19 mouse cellular contexts compared by ENCODE assay signal in the genomic region with DNA sequence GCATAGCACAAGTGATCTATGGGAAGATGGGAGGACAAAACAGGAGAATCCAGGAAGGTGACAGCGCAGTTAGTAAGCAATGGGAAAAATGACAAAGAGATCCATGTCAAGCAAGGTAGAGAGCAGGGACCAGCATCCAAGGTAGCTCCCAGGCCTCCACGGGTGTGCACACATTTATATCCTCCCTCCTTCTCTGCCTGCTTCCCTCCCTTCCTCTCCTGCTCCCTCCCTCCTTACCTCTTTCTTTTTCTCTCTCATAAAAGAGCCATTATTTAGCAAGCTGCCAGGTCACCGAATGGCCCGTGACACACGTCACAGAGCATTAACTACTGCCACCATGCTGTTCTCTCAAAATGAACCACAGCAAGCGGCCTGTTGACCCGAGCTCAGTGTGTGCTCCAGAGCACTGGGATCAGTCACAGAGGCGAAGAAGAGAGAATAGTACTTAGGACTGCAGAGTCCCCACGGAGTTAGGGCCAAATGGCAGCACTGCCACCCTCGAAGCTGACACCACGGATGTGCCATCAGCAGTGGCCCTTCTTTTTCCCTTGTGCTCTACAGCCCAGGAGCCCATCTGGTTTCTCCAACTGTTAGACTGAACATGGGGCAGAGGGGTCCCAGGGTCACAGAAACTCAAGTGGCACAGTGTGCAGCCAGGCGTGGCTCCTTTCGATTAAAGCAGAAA. TPM values are rescaled to one million over a fixed set of nuclear protein-coding genes. Genes with fewer than 3 reads are reported as not detected.
DNase-seq lines count a peak whose midpoint lies in the region; ATAC-seq and TF ChIP-seq lines count a peak whose summit lies in the region.
"Had no signal": no experiment of that assay in that cellular context is flagged by ENCODE, and none has a peak within 500 bp of the region (broad histone marks: within the 10 kb centered on the region; RNA-seq: fewer than 3 reads in every experiment).

No protein-coding gene starts in this region.

- 0 out of 2 replicates have a peak overlapping the region, but pooled peaks have one; percentile 7 for H3K9ac ChIP-seq in forebrain, embryonic 12.5 days
- H3K9ac ChIP-seq in forebrain, postnatal 0 days, result no peak overlapping the region
- H3K9ac ChIP-seq in midbrain, embryonic 11.5 days (ENCODE audit: low read length), result no peak overlapping the region
- no peak overlapping the region for H3K9ac ChIP-seq in midbrain, embryonic 14.5 days (replicated peaks; ENCODE audit: low read length)
- H3K9ac ChIP-seq in hindbrain, embryonic 15.5 days, result no peak overlapping the region
- H3K9ac ChIP-seq: embryonic facial prominence, embryonic 15.5 days; heart, embryonic 15.5 days; limb, embryonic 15.5 days; stomach, embryonic 15.5 days had no signal

- H3K9me3 ChIP-seq in forebrain, embryonic 12.5 days, result no peaks in the 10 kb centered on the region
- H3K9me3 ChIP-seq in forebrain, postnatal 0 days (ENCODE audit: low read length), result no peaks in the 10 kb centered on the region
- no peaks in the 10 kb centered on the region for H3K9me3 ChIP-seq in midbrain, embryonic 11.5 days (ENCODE audit: control insufficient read depth, low read length)
- no peaks in the 10 kb centered on the region for H3K9me3 ChIP-seq in midbrain, embryonic 14.5 days (ENCODE audit: control insufficient read depth, low read length)
- no peaks in the 10 kb centered on the region for H3K9me3 ChIP-seq in hindbrain, embryonic 15.5 days
- H3K9me3 ChIP-seq: embryonic facial prominence, embryonic 15.5 days; heart, embryonic 15.5 days; limb, embryonic 15.5 days; stomach, embryonic 15.5 days had no signal

- no peak overlapping the region for H3K27ac ChIP-seq in forebrain, embryonic 12.5 days
- no peak overlapping the region for H3K27ac ChIP-seq in forebrain, postnatal 0 days (ENCODE audit: low read depth, low read length)
- no peak overlapping the region for H3K27ac ChIP-seq in midbrain, embryonic 11.5 days (ENCODE audit: low read depth, low read length)
- no peak overlapping the region for H3K27ac ChIP-seq in midbrain, embryonic 14.5 days (replicated peaks; ENCODE audit: low read depth, low read length)
- H3K27ac ChIP-seq in hindbrain, embryonic 15.5 days (replicated peaks), result no peak overlapping the region
- H3K27ac ChIP-seq: embryonic facial prominence, embryonic 15.5 days; heart, embryonic 15.5 days; left cerebral cortex, adult 2 months; limb, embryonic 15.5 days; stomach, embryonic 15.5 days had no signal

- H3K27me3 ChIP-seq in forebrain, embryonic 12.5 days, result peaks cover 44% of the 10 kb centered on the region
- H3K27me3 ChIP-seq in forebrain, postnatal 0 days (ENCODE audit: insufficient read depth, low read length), result no peaks in the 10 kb centered on the region; the same call in 1 of the 2 replicates
- H3K27me3 ChIP-seq in midbrain, embryonic 11.5 days (ENCODE audit: control insufficient read depth, insufficient read depth, low read length), result peaks cover 30% of the 10 kb centered on the region
- H3K27me3 ChIP-seq in midbrain, embryonic 14.5 days (ENCODE audit: control insufficient read depth, insufficient read depth, low read length), result 0 out of 2 replicates have a peak, but pooled peaks cover 5% of the 10 kb centered on the region
- H3K27me3 ChIP-seq in hindbrain, embryonic 15.5 days, result peaks cover 5% of the 10 kb centered on the region; the same call in 1 of the 2 replicates
- H3K27me3 ChIP-seq: embryonic facial prominence, embryonic 15.5 days; limb, embryonic 15.5 days; stomach, embryonic 15.5 days had no signal

- DNase-seq in forebrain, postnatal 0 days, result no peak
- DNase-seq in midbrain, embryonic 11.5 days (ENCODE audit: low spot score, missing footprints), result peak; percentile 87
- no peak for DNase-seq in midbrain, embryonic 14.5 days
- DNase-seq in ovary, adult 18-20 months (ENCODE audit: low spot score), result no peak
- no peak for DNase-seq in adrenal gland, postnatal 25 days
- DNase-seq in thymus, postnatal 14 days, result no peak
- DNase-seq: cerebellum, adult 9-11 months; lung, adult 18-20 months; thymus, postnatal 25 days had no signal

- H3K4me2 ChIP-seq in forebrain, embryonic 12.5 days, result no peak overlapping the region
- no peak overlapping the region for H3K4me2 ChIP-seq in forebrain, postnatal 0 days (ENCODE audit: low read depth)
- no peak overlapping the region for H3K4me2 ChIP-seq in midbrain, embryonic 11.5 days
- H3K4me2 ChIP-seq in midbrain, embryonic 14.5 days (ENCODE audit: low read length), result no peak overlapping the region
- no peak overlapping the region for H3K4me2 ChIP-seq in hindbrain, embryonic 15.5 days
- H3K4me2 ChIP-seq: embryonic facial prominence, embryonic 15.5 days; heart, embryonic 15.5 days; limb, embryonic 15.5 days; stomach, embryonic 15.5 days had no signal

- ATAC-seq in forebrain, embryonic 12.5 days (ENCODE audit: low FRiP score), result no peak
- no peak for ATAC-seq in forebrain, postnatal 0 days
- ATAC-seq in midbrain, embryonic 11.5 days (ENCODE audit: low FRiP score), result peak; percentile 82
- ATAC-seq in midbrain, embryonic 14.5 days (ENCODE audit: low FRiP score, low TSS enrichment), result no peak
- ATAC-seq in hindbrain, embryonic 15.5 days (ENCODE audit: low FRiP score, low read depth), result 0 out of 2 replicates have a peak, but pooled peaks have one; percentile 8

- no peaks in the 10 kb centered on the region for H3K36me3 ChIP-seq in forebrain, embryonic 12.5 days (replicated peaks)
- no peaks in the 10 kb centered on the region for H3K36me3 ChIP-seq in forebrain, postnatal 0 days (ENCODE audit: insufficient read depth)
- no peaks in the 10 kb centered on the region for H3K36me3 ChIP-seq in midbrain, embryonic 11.5 days (ENCODE audit: control insufficient read depth, insufficient read depth, low read length)
- no peaks in the 10 kb centered on the region for H3K36me3 ChIP-seq in midbrain, embryonic 14.5 days (ENCODE audit: control insufficient read depth, insufficient read depth, low read length)
- no peaks in the 10 kb centered on the region for H3K36me3 ChIP-seq in hindbrain, embryonic 15.5 days
- H3K36me3 ChIP-seq: embryonic facial prominence, embryonic 15.5 days; heart, embryonic 15.5 days; limb, embryonic 15.5 days; stomach, embryonic 15.5 days had no signal

- no peak overlapping the region for H3K4me3 ChIP-seq in forebrain, embryonic 12.5 days (replicated peaks)
- no peak overlapping the region for H3K4me3 ChIP-seq in forebrain, postnatal 0 days (ENCODE audit: low read depth, low read length)
- no peak overlapping the region for H3K4me3 ChIP-seq in midbrain, embryonic 11.5 days (ENCODE audit: low read depth, low read length)
- H3K4me3 ChIP-seq in midbrain, embryonic 14.5 days (replicated peaks; ENCODE audit: low read depth, low read length), result no peak overlapping the region
- H3K4me3 ChIP-seq in hindbrain, embryonic 15.5 days, result no peak overlapping the region
- H3K4me3 ChIP-seq: embryonic facial prominence, embryonic 15.5 days; heart, embryonic 15.5 days; left cerebral cortex, adult 2 months; limb, embryonic 15.5 days; myocyte; stomach, embryonic 15.5 days had no signal

- peaks cover 7% of the 10 kb centered on the region for H3K4me1 ChIP-seq in forebrain, embryonic 12.5 days
- H3K4me1 ChIP-seq in forebrain, postnatal 0 days (ENCODE audit: insufficient read depth), result no peaks in the 10 kb centered on the region
- H3K4me1 ChIP-seq in midbrain, embryonic 11.5 days (ENCODE audit: control insufficient read depth, insufficient read depth, low read length), result peaks cover 10% of the 10 kb centered on the region
- peaks cover 7% of the 10 kb centered on the region; the same call in 1 of the 2 replicates for H3K4me1 ChIP-seq in midbrain, embryonic 14.5 days (ENCODE audit: control insufficient read depth, insufficient read depth, low read length)
- H3K4me1 ChIP-seq in hindbrain, embryonic 15.5 days (replicated peaks), result peaks cover 7% of the 10 kb centered on the region
- H3K4me1 ChIP-seq: embryonic facial prominence, embryonic 15.5 days; heart, embryonic 15.5 days; limb, embryonic 15.5 days; stomach, embryonic 15.5 days had no signal

- 20% methylated on average over 13 of the region's 13 CpGs for WGBS in forebrain, embryonic 12.5 days
- WGBS in forebrain, postnatal 0 days, result 28% methylated on average over 13 of the region's 13 CpGs
- WGBS in midbrain, embryonic 11.5 days, result 13% methylated on average over 13 of the region's 13 CpGs
- WGBS in midbrain, embryonic 14.5 days, result 16% methylated on average over 13 of the region's 13 CpGs
- 17% methylated on average over 13 of the region's 13 CpGs for WGBS in hindbrain, embryonic 15.5 days

- no peak for TF ChIP-seq CTCF in forebrain, postnatal 0 days (IDR thresholded peaks at IDR 0.05; ENCODE audit: low read depth)

RNA-seq across cellular contexts. Expression of gene Fam196b, which starts 30.4 kb away (rescaled TPM):
- 0.86 and 1.7 TPM in 2 replicates for polyA plus RNA-seq in forebrain, embryonic 12.5 days (2016; fragmentation: Nextera tagmentation; extraction: Ambion mirVana)
- 3.5 and 5.0 TPM in 2 replicates for total RNA-seq in forebrain, postnatal 0 days (2014; rRNA removed)
- polyA plus RNA-seq in forebrain, postnatal 0 days (2015; fragmentation: Nextera tagmentation; extraction: Ambion mirVana), result 0.79 and 1.5 TPM in 2 replicates
- polyA plus RNA-seq in midbrain, embryonic 11.5 days (2014; fragmentation: Nextera tagmentation; extraction: Ambion mirVana), result 0.72 and 0.79 TPM in 2 replicates
- 3.7 TPM in 2 replicates for polyA plus RNA-seq in midbrain, embryonic 14.5 days (2014; fragmentation: Nextera tagmentation; extraction: Ambion mirVana)
- 4.2 and 4.7 TPM in 2 replicates for polyA plus RNA-seq in hindbrain, embryonic 15.5 days (2015; fragmentation: Nextera tagmentation; extraction: Ambion mirVana)
- total RNA-seq in adrenal gland, postnatal 25 days (2021), result not detected in 2 replicates
- total RNA-seq: granulocyte monocyte progenitor cell, adult 5-6 weeks; megakaryocyte progenitor cell, adult 5-6 weeks had no signal
- polyA plus RNA-seq: myocyte had no signal

Comparison
In these comparisons a context has a peak if more than half of its experiments do, and no peak if none do; other contexts are left out.
1. ATAC-seq: peak in midbrain, embryonic 11.5 days (single experiment) and hindbrain, embryonic 15.5 days (single experiment); none in forebrain, embryonic 12.5 days (single experiment), forebrain, postnatal 0 days (single experiment) and midbrain, embryonic 14.5 days (single experiment).